17 mouse cellular contexts compared by ENCODE assay signal in genomic region chr17:74888836-74889534, GRCm38 (mm10).
A peak's percentile ranks its signal among the peaks of the same experiment; 100 is the strongest.
DNase-seq lines count a peak whose midpoint lies in the region; ATAC-seq and TF ChIP-seq lines count a peak whose summit lies in the region.
"Had no signal": no experiment of that assay in that cellular context is flagged by ENCODE, and none has a peak within 500 bp of the region (broad histone marks: within the 10 kb centered on the region; RNA-seq: fewer than 3 reads in every experiment).

No protein-coding gene starts in this region.

- H3K4me3 ChIP-seq in forebrain, embryonic 10.5 days, result no peak overlapping the region
- H3K4me3 ChIP-seq in forebrain, embryonic 11.5 days (ENCODE audit: low read depth, low read length), result no peak overlapping the region
- H3K4me3 ChIP-seq in lung, postnatal 0 days (ENCODE audit: low read depth, low read length), result no peak overlapping the region
- H3K4me3 ChIP-seq in embryonic facial prominence, embryonic 11.5 days (ENCODE audit: low read depth, low read length), result no peak overlapping the region
- no peak overlapping the region for H3K4me3 ChIP-seq in limb, embryonic 13.5 days
- H3K4me3 ChIP-seq: hindbrain, embryonic 15.5 days; neural tube, embryonic 15.5 days had no signal

- no peak overlapping the region for H3K9ac ChIP-seq in forebrain, embryonic 11.5 days (ENCODE audit: low read length)
- no peak overlapping the region for H3K9ac ChIP-seq in lung, postnatal 0 days (replicated peaks; ENCODE audit: low read depth)
- H3K9ac ChIP-seq in embryonic facial prominence, embryonic 11.5 days (replicated peaks; ENCODE audit: low read length), result no peak overlapping the region
- H3K9ac ChIP-seq in limb, embryonic 13.5 days, result 0 out of 2 replicates have a peak overlapping the region, but pooled peaks have one; percentile 35
- H3K9ac ChIP-seq: hindbrain, embryonic 15.5 days; liver, embryonic 14.5 days; lung, embryonic 14.5 days; neural tube, embryonic 15.5 days had no signal

- no peaks in the 10 kb centered on the region for H3K36me3 ChIP-seq in forebrain, embryonic 10.5 days (replicated peaks)
- H3K36me3 ChIP-seq in forebrain, embryonic 11.5 days (ENCODE audit: control insufficient read depth, insufficient read depth, low read length), result no peaks in the 10 kb centered on the region
- no peaks in the 10 kb centered on the region for H3K36me3 ChIP-seq in lung, postnatal 0 days (ENCODE audit: insufficient read depth, low read length)
- H3K36me3 ChIP-seq in embryonic facial prominence, embryonic 11.5 days (replicated peaks; ENCODE audit: control insufficient read depth, insufficient read depth, low read depth, low read length), result no peaks in the 10 kb centered on the region
- no peaks in the 10 kb centered on the region for H3K36me3 ChIP-seq in limb, embryonic 13.5 days
- H3K36me3 ChIP-seq: hindbrain, embryonic 15.5 days; neural tube, embryonic 15.5 days had no signal

- peak overlapping the region; percentile 20; the same call in 1 of the 2 replicates for H3K27ac ChIP-seq in forebrain, embryonic 10.5 days
- H3K27ac ChIP-seq in forebrain, embryonic 11.5 days (ENCODE audit: low read depth, low read length), result no peak overlapping the region
- no peak overlapping the region for H3K27ac ChIP-seq in lung, postnatal 0 days (ENCODE audit: low read length)
- H3K27ac ChIP-seq in embryonic facial prominence, embryonic 11.5 days (replicated peaks; ENCODE audit: low read depth, low read length), result no peak overlapping the region
- peak overlapping the region; percentile 63 for H3K27ac ChIP-seq in limb, embryonic 13.5 days
- H3K27ac ChIP-seq: hindbrain, embryonic 15.5 days; liver, embryonic 14.5 days; neural tube, embryonic 15.5 days; stomach, postnatal 0 days had no signal

- TF ChIP-seq EP300 in lung, postnatal 0 days (IDR thresholded peaks at IDR 0.05), result no peak

- peaks cover 14% of the 10 kb centered on the region for H3K4me1 ChIP-seq in forebrain, embryonic 10.5 days
- 0 out of 2 replicates have a peak, but pooled peaks cover 4% of the 10 kb centered on the region for H3K4me1 ChIP-seq in forebrain, embryonic 11.5 days (replicated peaks; ENCODE audit: control insufficient read depth, insufficient read depth, low read length)
- H3K4me1 ChIP-seq in lung, postnatal 0 days (ENCODE audit: insufficient read depth, low read depth, low read length), result no peaks in the 10 kb centered on the region
- H3K4me1 ChIP-seq in embryonic facial prominence, embryonic 11.5 days (ENCODE audit: control insufficient read depth, insufficient read depth, low read length), result 0 out of 2 replicates have a peak, but pooled peaks cover 2% of the 10 kb centered on the region
- H3K4me1 ChIP-seq in limb, embryonic 13.5 days, result peaks cover 33% of the 10 kb centered on the region
- H3K4me1 ChIP-seq: hindbrain, embryonic 15.5 days; neural tube, embryonic 15.5 days had no signal

- no peak for TF ChIP-seq CTCF in lung, postnatal 0 days (IDR thresholded peaks at IDR 0.05)

- 76% methylated on average over 11 of the region's 11 CpGs for WGBS in forebrain, embryonic 10.5 days
- WGBS in forebrain, embryonic 11.5 days, result 72% methylated on average over 11 of the region's 11 CpGs
- WGBS in lung, postnatal 0 days, result 72% methylated on average over 11 of the region's 11 CpGs
- WGBS in embryonic facial prominence, embryonic 11.5 days, result 54% methylated on average over 11 of the region's 11 CpGs
- 17% methylated on average over 11 of the region's 11 CpGs for WGBS in limb, embryonic 13.5 days

- no peak for DNase-seq in forebrain, embryonic 10.5 days (ENCODE audit: extremely low spot score, low spot score)
- DNase-seq in forebrain, embryonic 11.5 days (ENCODE audit: low spot score), result no peak
- DNase-seq in lung, postnatal 10 days, result peak; percentile 0
- no peak for DNase-seq in lung, postnatal 0 days (ENCODE audit: low spot score)
- DNase-seq in embryonic facial prominence, embryonic 11.5 days (ENCODE audit: low spot score), result peak; percentile 47
- no peak for DNase-seq in gastrocnemius, postnatal 10 days
- DNase-seq: cerebellum, adult 11-12 months; gastrocnemius, postnatal 36 days; lung, embryonic 14.5 days; lung, postnatal 4 days had no signal

- ATAC-seq in forebrain, embryonic 11.5 days (replicated peaks; ENCODE audit: low FRiP score), result no peak
- no peak for ATAC-seq in lung, postnatal 0 days
- ATAC-seq in embryonic facial prominence, embryonic 11.5 days (replicated peaks; ENCODE audit: insufficient number of reproducible peaks, low FRiP score, low TSS enrichment, low read depth), result no peak; the same call in 1 of the 2 replicates
- ATAC-seq in limb, embryonic 13.5 days (ENCODE audit: low FRiP score, low read depth), result peak; percentile 91
- ATAC-seq: CD4-positive, CD25-positive, alpha-beta regulatory T cell, adult 4 months; forebrain, embryonic 16.5 days had no signal

- H3K9me3 ChIP-seq in forebrain, embryonic 10.5 days, result no peaks in the 10 kb centered on the region
- no peaks in the 10 kb centered on the region for H3K9me3 ChIP-seq in forebrain, embryonic 11.5 days (ENCODE audit: control insufficient read depth, low read length)
- no peaks in the 10 kb centered on the region for H3K9me3 ChIP-seq in lung, postnatal 0 days (ENCODE audit: low read length)
- no peaks in the 10 kb centered on the region for H3K9me3 ChIP-seq in embryonic facial prominence, embryonic 11.5 days (replicated peaks; ENCODE audit: control insufficient read depth, low read length)
- no peaks in the 10 kb centered on the region for H3K9me3 ChIP-seq in limb, embryonic 13.5 days
- H3K9me3 ChIP-seq: hindbrain, embryonic 15.5 days; neural tube, embryonic 15.5 days had no signal

- no peak overlapping the region for H3K4me2 ChIP-seq in forebrain, embryonic 11.5 days (ENCODE audit: low read depth, low read length, severe bottlenecking)
- no peak overlapping the region for H3K4me2 ChIP-seq in lung, postnatal 0 days (replicated peaks; ENCODE audit: low read depth, low read length)
- H3K4me2 ChIP-seq in embryonic facial prominence, embryonic 11.5 days (ENCODE audit: low read depth, low read length), result no peak overlapping the region
- peak overlapping the region; percentile 38 for H3K4me2 ChIP-seq in limb, embryonic 13.5 days (replicated peaks)
- H3K4me2 ChIP-seq: hindbrain, embryonic 15.5 days; lung, embryonic 14.5 days; neural tube, embryonic 15.5 days had no signal

- no peaks in the 10 kb centered on the region for H3K27me3 ChIP-seq in forebrain, embryonic 10.5 days (ENCODE audit: poor library complexity, severe bottlenecking)
- H3K27me3 ChIP-seq in forebrain, embryonic 11.5 days (ENCODE audit: control insufficient read depth, insufficient read depth, low read length), result no peaks in the 10 kb centered on the region
- no peaks in the 10 kb centered on the region for H3K27me3 ChIP-seq in lung, postnatal 0 days (replicated peaks; ENCODE audit: insufficient read depth, low read length)
- no peaks in the 10 kb centered on the region for H3K27me3 ChIP-seq in embryonic facial prominence, embryonic 11.5 days (ENCODE audit: control insufficient read depth, insufficient read depth, low read length)
- H3K27me3 ChIP-seq in limb, embryonic 13.5 days, result no peaks in the 10 kb centered on the region
- H3K27me3 ChIP-seq: hindbrain, embryonic 15.5 days; neural tube, embryonic 15.5 days had no signal

Comparison
In these comparisons a context has a peak if more than half of its experiments do, and no peak if none do; other contexts are left out.
1. DNase-seq: peak in lung, postnatal 10 days (single experiment) and embryonic facial prominence, embryonic 11.5 days (single experiment); none in forebrain, embryonic 10.5 days (single experiment), forebrain, embryonic 11.5 days (single experiment), lung, postnatal 0 days (single experiment) and gastrocnemius, postnatal 10 days (single experiment).
2. H3K27ac ChIP-seq: peak in forebrain, embryonic 10.5 days (single experiment) and limb, embryonic 13.5 days (single experiment); none in forebrain, embryonic 11.5 days (single experiment), lung, postnatal 0 days (single experiment) and embryonic facial prominence, embryonic 11.5 days (single experiment).